Mouse (Mus musculus): ENCODE results near the gene Gngt1.

The Gngt1 gene

DNA sequence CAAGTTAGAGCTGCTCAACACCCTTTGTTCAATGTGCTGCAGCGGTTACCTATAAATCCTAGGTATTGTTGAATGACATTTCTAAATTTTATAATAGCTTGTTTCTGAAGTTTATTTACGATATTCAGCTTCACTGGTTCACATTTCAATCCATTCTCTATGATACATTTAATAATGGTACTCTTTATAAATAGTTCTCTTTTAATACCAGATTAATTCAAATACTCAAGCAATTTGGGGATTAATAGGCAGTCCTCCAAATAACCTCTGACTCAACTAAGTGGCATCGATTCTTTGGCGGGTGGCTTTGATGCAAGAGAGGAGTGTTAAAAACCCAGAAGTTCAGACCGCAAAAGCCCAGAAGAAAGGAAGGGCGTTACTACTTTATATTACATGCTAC is at the start of gene Gngt1:
Gngt1 (plus strand) TSS at position 301 of the 400 bp plus-strand sequence.
- DNase-seq (ENCODE audit: low read depth, low spot score): no peak

DNA sequence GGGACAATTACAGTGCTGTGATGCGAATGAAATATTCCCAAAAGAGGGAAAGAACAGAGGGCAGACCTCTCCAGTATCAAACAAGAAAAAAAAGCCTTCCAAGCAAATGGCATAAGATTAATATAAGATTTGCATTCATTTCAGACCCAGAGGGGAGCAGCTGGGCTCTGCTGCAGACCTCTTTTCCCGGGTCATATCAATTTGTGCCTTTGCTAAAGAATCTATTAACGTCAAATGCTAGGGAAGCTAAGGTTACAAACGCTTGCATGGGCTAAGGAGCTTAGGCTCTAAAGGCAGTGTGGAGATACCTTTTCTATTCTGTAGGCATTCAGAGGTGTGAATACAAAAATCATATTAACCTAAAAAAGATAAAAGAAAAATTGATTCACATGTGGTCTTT is 38.6 kb upstream of the Gngt1 start:
- DNase-seq (ENCODE audit: low read depth, low spot score): no peak

DNA sequence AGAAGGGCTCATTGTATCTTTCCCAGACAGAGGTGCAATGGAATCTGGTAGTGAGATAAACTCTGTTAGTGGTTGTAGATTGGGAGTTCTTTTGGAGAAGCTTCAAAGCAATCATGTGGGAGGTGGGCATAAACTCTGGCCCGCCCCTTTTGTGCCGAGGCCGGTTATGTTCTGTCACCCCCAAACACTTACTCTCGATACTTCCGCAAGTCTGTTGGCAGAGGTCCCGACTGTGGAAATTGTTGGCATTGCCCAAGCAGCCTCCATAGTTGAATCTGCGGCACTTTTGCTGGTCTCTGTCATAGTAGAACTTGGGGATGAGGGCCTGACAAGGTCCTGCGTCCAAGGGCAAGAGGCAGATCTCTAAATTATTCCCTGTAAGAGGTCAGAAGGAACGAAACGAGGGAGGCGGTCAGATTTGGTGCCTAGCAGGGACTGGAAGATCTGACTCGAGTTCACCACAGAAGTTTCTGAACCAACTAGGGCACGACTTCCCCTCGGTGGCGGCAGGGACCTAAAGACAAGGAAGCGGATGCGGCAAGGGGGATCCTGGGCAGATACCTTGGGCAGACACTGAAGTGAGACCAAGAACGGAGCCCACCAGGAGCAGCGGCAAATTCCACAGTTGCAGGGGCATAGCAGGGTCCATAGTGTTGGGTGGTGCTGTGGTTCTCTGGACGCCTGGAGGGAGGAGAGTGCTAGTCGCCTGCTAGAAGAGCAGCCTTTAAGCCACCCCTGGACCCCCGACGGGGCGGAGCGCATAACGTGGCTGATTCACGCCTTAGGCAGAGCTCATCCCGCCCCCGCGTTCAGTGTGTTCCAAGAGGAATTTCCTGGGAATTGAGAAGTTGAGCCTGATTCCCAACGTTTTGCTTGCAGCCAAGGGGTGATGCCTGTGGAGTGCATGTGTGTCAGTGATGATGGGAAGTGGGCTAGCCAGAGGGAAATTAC is 25.6 kb upstream of the Gngt1 start:
- peak; percentile 7 for DNase-seq (ENCODE audit: low read depth, low spot score)

DNA sequence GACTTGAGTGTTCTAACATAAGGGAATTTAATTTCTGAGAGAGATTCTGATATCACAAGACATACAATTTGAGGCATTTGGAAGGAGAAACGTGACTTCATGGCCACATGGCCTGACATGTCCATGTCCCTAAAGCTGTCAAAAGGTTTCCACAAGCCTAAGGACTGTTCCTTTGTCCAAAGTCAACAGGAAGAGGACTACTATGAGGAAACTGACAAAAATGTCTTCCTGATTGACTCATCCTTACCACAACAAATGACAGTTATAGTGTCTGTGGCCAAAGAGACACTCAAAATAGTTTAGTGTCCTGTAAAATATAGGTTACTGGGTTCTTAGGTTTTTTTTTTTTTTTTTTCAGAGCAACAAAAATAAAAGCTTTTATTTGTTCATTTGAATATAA is 19.9 kb upstream of the Gngt1 start:
- no peak for DNase-seq (ENCODE audit: low read depth, low spot score)

DNA sequence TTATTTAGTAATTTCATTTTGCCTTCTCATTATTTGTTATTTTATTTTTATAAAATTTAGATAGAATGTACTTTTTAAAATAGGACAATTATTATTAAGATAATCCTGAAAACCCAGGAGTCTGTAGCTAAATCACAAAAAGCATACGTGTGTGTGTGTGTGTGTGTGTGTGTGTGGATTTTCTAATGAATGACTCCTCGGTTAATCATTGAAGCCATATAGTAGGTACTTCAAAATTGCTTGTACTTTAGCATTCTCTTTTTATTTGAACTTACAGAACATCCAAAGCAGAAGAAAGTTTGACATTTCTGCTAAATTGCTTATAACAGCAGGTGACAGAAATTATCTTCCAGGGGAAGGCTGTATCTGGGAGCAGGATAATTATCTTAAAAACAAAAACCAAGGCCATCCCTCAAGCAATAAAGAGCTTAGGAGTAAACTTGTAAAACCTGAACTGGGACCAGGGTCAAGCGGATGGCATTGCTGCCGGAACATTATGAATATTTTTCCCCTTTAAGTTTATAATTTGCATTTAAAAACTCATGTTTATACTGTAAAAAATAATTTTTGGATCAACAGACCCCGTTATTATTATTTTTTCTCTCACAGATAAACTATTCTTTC is 10.8 kb upstream of the Gngt1 start:
- DNase-seq (ENCODE audit: low read depth, low spot score): no peak

DNA sequence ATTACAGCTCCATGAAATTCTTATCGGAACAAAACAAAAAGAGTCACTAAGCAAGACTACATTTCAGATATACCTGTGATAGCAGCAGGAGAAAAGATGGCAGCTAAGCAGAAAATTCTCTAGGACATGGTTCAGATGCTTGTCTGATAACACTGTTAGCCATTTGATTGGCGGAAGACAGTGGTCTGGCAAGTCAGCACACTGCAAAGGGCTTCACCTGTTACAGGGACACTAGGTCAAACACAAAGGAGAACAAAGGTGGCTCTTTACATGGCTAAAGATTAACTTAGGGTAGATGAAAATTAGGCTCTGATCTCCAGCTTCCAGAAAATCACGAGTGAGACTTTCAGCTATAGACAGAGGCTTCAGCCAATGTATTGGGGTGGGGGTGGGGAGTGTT is 4.8 kb upstream of the Gngt1 start, which contains the start of gene Tfpi2:
Tfpi2 (minus strand) TSS at position 170 of the 400 bp plus-strand sequence.
- DNase-seq (ENCODE audit: low read depth, low spot score): no peak

DNA sequence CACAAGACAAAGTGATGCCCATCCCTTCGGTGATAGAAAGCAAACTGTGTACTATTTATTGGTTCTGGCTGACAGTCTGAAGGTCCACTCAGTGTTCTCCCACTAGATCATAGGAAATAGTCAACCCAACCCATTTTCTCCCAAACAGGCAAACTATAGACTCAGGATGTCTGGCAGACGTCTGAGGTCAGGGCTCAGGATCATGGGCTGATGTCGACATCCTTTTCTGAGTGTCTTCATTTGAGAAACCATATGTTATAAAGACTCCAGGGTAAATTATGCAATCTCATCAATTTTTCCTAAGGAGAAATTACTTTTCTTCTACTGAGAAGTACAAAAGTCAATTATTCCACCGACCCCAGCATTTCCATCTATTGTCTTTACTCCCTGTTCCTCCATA is 4.5 kb downstream of the Gngt1 start:
- no peak for DNase-seq (ENCODE audit: low read depth, low spot score)

DNA sequence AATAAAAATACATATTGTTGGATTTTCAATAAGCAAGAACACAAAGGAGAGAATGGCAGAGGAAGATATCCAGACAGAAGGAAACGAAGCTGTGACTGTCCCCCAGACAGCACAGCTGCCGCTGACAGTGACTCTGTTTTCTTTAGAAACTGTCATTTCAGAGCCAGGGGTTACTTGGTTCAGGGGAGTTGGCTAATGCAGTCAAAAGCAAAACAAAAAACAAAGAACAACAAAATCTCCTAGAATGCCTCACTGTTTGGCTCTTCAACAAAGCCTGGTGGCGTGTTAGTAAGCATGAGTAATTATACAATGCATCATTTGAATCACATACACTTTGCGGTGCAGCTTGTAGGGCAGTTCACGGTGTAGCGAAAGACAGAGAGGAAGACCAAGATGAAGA is 5.7 kb downstream of the Gngt1 start:
- no peak for DNase-seq (ENCODE audit: low read depth, low spot score)

DNA sequence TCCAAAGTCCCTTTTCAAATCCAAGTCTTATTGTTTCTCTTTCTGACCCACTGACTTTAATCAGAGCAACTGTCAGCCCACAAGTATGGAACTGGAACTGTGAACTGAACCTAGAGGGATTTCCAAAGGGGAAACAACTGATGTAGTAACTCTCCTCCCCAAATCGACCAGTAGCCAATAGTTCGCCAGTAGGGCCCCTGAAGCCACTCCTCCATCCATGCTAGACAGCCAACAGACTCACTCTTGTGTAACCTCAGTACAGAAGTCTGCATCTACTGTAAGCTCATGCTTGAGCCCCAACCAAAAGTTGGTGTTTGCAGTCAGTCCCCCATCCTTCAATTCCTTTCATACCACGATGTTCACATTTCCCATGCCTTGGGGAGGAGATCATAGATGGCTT is 7.1 kb downstream of the Gngt1 start:
- no peak for DNase-seq (ENCODE audit: low read depth, low spot score)

DNA sequence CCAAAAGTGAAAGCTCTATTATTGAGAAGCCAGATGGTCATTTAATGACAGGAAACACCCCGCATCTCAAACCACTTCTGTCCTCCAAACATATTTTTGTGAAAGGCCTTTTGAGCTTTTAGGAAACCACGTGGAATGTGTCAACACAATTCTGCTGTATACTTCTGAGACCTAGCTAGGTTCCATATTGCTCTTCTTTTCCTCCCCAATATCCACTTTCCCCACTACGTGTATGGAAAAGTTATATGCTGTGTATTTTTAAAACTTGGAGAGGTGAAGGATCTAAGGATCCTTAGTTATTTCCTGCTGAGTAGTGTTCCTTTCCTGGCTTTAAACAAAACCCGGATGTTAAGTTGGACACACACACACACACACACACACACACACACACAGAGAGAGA is 9.9 kb downstream of the Gngt1 start:
- DNase-seq (ENCODE audit: low read depth, low spot score): no peak

DNA sequence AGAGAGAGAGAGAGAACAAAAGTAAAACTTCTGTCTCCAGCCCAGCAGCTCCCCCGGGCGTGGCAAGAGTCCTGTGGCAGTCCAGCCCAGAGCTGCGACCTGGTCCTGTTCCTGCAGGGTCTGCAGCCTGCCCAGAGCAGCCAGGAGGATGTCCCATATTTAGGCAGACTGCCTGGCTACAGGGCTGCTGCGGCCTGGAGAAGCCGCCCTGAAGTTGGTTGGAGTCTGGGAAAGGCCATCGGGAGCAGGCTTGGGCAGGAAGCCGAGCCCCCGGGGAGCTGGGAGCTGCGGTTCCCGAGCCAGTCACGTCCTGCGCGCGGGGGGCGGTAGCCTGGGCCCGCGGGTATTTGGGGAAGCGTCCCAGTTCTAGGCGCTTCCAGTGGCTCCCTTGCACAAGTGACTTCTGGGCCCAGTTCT is 10.3 kb downstream of the Gngt1 start, which contains the start of gene Gng11:
Gng11 (plus strand) TSS at position 15 of the 417 bp plus-strand sequence.
- DNase-seq (ENCODE audit: low read depth, low spot score): peak; percentile 16

DNA sequence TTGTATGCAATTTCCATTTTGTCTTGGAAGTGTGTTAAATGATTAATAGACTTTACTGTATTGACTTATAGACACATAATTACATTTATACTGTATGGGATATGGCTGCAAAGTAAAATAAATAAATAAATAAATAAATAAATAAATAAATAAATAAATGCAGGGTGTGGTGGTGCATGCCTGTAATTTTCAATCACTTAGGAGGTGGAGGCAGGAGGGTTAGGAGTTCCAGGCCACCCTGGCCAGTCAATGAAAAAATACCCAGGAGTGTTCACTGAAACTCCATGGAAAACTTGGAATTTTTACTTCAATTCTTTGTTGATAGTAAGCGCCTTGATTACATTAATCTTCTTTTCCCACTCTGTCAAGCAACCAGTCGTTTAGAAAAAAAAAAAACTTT is 11.2 kb downstream of the Gngt1 start:
- no peak for DNase-seq (ENCODE audit: low read depth, low spot score)

DNA sequence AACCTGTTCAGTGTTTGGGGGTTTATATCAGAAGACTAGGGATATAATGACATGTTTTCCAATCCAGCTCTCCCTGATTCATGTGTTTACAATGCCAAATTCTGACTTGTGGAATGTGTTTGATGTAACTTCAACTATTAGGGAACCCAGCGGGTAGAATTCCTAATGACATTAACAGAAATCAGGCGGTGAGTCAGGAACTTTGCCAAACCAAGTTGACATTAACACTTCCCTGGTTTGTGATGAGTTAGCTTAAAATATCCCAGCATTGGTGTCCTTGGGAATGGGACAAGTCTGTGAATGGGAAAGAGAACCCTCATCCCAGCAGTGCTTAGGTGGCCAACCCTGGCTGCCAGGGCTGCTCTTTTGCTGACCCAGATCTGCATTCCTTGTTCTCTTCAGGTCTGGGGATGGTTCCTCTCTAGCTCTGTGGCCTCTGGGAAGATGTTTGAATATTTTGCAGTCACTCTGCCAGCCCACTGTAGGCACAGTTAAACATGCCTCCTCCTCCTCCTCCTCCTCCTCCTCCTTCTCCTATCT is 15.0 kb downstream of the Gngt1 start:
- no peak for DNase-seq (ENCODE audit: low read depth, low spot score)

DNA sequence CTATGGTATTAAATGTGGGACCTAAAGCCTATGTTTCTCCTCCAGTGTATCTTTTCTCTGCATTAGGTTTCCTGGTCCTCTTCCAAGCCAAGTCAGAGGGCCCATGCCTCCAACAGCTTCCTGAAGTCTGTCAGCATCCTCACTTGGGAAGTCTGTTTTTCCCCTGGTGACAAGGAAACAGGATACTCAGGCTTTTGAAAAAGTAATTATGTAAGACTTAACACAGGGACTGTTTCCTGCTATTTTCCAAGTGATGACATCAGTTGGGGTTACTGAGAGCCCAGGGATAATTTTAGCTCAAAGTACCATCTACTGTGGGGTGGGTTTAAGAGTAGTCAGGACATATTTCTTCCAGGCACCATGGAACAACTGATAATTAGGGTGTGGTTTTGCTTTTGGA is 16.0 kb downstream of the Gngt1 start:
- no peak for DNase-seq (ENCODE audit: low read depth, low spot score)

DNA sequence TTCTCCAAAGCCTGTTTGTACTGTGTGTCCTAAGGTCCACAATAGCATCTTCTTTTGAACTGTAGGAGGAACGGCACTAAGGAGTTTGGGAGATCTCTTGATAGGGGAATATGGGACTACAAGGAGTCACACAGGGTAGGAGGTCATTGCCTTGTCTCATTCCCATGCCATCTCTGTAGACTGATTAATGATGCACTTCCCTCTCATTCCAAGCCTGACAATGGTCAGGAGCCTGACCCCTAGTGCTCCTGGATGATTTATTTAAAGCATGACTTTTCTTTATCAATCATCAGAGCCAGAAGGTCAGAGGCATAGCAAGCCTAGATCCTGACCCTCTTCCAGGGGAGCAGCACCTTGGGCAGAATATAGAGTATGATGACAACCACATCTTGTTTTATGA is 29.1 kb downstream of the Gngt1 start:
- DNase-seq (ENCODE audit: low read depth, low spot score): no peak

DNA sequence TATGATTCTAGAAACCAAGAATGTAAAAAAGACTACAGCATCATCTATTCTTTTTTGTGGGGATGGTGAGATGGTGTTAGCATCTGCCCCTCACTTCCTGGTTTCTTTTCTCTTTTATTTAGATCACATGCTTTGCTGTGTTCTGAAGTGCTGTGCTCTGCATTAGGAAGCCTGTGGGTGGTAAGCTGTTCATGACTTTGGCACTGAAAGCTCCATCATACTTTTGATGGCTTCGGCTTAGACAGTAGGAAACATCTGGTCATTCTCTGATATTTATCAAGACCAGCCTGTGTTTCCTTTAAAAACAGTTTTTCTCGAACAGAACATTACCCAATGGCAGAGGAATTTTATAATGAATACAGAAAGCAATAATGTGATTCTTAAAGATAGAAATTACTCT is 32.8 kb downstream of the Gngt1 start:
- DNase-seq (ENCODE audit: low read depth, low spot score): no peak

DNA sequence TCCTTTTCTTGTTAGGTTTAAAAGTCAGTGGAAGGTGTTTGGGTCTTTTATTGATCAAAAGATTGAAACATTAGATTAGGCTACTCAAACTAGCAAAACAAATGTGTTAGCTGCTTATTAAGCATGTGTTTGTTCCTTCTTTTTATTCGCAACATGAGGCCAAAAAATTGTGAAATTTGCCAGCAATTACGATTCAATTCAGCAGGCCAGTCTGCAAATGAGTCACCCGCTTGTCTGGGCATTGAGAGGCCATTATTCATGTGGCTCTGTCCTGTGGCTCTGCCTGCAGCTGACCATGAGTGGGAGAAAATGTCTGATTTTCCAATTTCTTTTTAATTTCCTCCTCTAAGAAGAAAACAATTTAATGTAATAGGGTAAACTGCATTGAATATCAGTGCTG is 37.4 kb downstream of the Gngt1 start:
- no peak for DNase-seq (ENCODE audit: low read depth, low spot score)

DNA sequence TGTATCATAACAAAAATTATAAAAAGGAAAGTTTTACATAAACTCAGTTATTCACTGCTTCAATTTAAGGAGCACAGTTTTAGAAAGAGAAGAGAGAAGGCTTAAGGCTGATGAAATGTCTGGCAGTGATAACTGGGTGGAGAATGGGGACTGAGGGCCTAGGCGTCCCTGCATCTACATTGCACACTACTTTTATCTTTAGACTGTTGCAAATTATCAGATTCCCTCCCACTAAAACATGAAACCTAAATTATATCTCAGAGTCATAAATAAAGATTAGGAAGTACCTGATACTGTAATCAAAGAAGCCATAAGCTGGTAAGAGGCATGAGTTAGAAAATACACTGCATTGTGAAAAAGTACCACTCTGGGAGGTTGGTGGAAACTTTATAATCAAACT is 48.2 kb downstream of the Gngt1 start:
- DNase-seq (ENCODE audit: low read depth, low spot score): no peak

All from WW6 (cell line).